Mouse (Mus musculus) forebrain, embryonic 13.5 days (tissue): Measurements from ENCODE around the gene Tmed2. TPM values are rescaled to one million over a fixed set of nuclear protein-coding genes. Genes with fewer than 3 reads are reported as not detected.

Experiments used
- ATAC-seq: fragments of 200-750 bp; cut with Nextera tagmentation; 2 replicates; pipeline ENCODE4 v1.8.0; 2017
- H3K27ac ChIP-seq: fragments of 300-500 bp; sonication (generic); 2 replicates; pipeline ENCODE4 v1.5.1; 2015; ENCODE audit warnings: inconsistent platforms, mild to moderate bottlenecking, moderate library complexity
- H3K27me3 ChIP-seq: fragments of 300-500 bp; sonication (generic); 2 replicates; pipeline ENCODE4 v1.6.1; 2015; ENCODE audit warnings: mild to moderate bottlenecking, inconsistent platforms
- H3K36me3 ChIP-seq: fragments of 300-500 bp; sonication (generic); 2 replicates; pipeline ENCODE4 v1.6.1; 2015; ENCODE audit warnings: mild to moderate bottlenecking, inconsistent platforms; ENCODE audit not compliant: poor library complexity, severe bottlenecking
- H3K4me1 ChIP-seq: fragments of 300-500 bp; sonication (generic); 2 replicates; pipeline ENCODE4 v1.6.1; 2015; ENCODE audit warnings: inconsistent platforms
- H3K4me2 ChIP-seq: fragments of 300-500 bp; sonication (generic); 2 replicates; pipeline ENCODE4 v1.6.1; 2015; ENCODE audit warnings: inconsistent platforms, mild to moderate bottlenecking, moderate library complexity
- H3K4me3 ChIP-seq: fragments of 300-500 bp; sonication (generic); 2 replicates; pipeline ENCODE4 v1.5.1; 2015; ENCODE audit warnings: mild to moderate bottlenecking, inconsistent platforms
- H3K9ac ChIP-seq: fragments of 300-500 bp; sonication (generic); 2 replicates; pipeline ENCODE4 v1.6.1; 2015; ENCODE audit warnings: mild to moderate bottlenecking, inconsistent platforms
- H3K9me3 ChIP-seq: fragments of 300-500 bp; sonication (generic); replicated peaks from 2 replicates; pipeline ENCODE4 v1.6.1; 2016; ENCODE audit warnings: inconsistent platforms
- WGBS: fragments of 180-500 bp; shearing (Covaris S2); methylation state at CpG from one replicate; pipeline ENCODE4 v1.1.7; 2015; 5-methylcytosine and 5-hydroxymethylcytosine counted together
- polyA plus RNA-seq: library from polyadenylated mRNA; unstranded; fragments of >200 nt; fragmentation: Nextera tagmentation; extraction: Ambion mirVana; gene quantifications from 2 replicates; pipeline ENCODE4 v1.2.1, GENCODE M21; 2015

The Tmed2 gene
- polyA plus RNA-seq, 1 experiment from 2014 or later, result 378 TPM

GRCm38 (mm10) chr5:124505235-124505634 lies 35.3 kb upstream of the Tmed2 start:
- H3K36me3 ChIP-seq, result peaks cover 37% of the 10 kb centered on the region
- 97% methylated on average over 4 of the region's 4 CpGs for WGBS
- ATAC-seq, result no peak

GRCm38 (mm10) chr5:124506731-124507359 lies 33.6 kb upstream of the Tmed2 start:
- Histone ChIP-seq H3K4me2 (no peak overlapping the region), H3K27ac (no peak overlapping the region), H3K4me1 (no peaks in the 10 kb centered on the region), H3K36me3 (peaks cover 32% of the 10 kb centered on the region), H3K9ac (no peak overlapping the region), H3K4me3 (no peak overlapping the region), H3K9me3 (no peaks in the 10 kb centered on the region), H3K27me3 (no peaks in the 10 kb centered on the region)
- WGBS, result 83% methylated on average over 10 of the region's 10 CpGs
- no peak for ATAC-seq

More at GRCm38 (mm10) chr5:124505235-124505634, 35.3 kb upstream of the Tmed2 start:
- Histone ChIP-seq H3K27me3 (no peaks in the 10 kb centered on the region), H3K27ac (no peak overlapping the region), H3K9ac (no peak overlapping the region), H3K4me1 (no peaks in the 10 kb centered on the region), H3K9me3 (no peaks in the 10 kb centered on the region), H3K4me3 (no peak overlapping the region), H3K4me2 (no peak overlapping the region)

GRCm38 (mm10) chr5:124509200-124509599 lies 31.3 kb upstream of the Tmed2 start:
- Histone ChIP-seq H3K9ac (no peak overlapping the region), H3K4me3 (no peak overlapping the region), H3K9me3 (no peaks in the 10 kb centered on the region), H3K27me3 (no peaks in the 10 kb centered on the region), H3K4me2 (no peak overlapping the region), H3K4me1 (no peaks in the 10 kb centered on the region), H3K27ac (no peak overlapping the region), H3K36me3 (peaks cover 38% of the 10 kb centered on the region)
- 98% methylated on average over 6 of the region's 6 CpGs for WGBS
- no peak for ATAC-seq

GRCm38 (mm10) chr5:124509742-124510237 lies 30.7 kb upstream of the Tmed2 start:
- no peaks in the 10 kb centered on the region for H3K9me3 ChIP-seq
- H3K4me1 ChIP-seq, result no peaks in the 10 kb centered on the region
- no peaks in the 10 kb centered on the region for H3K27me3 ChIP-seq
- no peak overlapping the region for H3K4me3 ChIP-seq
- no peak overlapping the region for H3K27ac ChIP-seq
- peaks cover 38% of the 10 kb centered on the region for H3K36me3 ChIP-seq
- ATAC-seq, result no peak
- H3K9ac ChIP-seq, result no peak overlapping the region
- no peak overlapping the region for H3K4me2 ChIP-seq
- WGBS, result 77% methylated on average over 12 of the region's 12 CpGs

- Histone ChIP-seq H3K4me1 (no peaks in the 10 kb centered on the region), H3K4me2 (no peak overlapping the region)
- 91% methylated on average over 10 of the region's 10 CpGs for WGBS
Measured at GRCm38 (mm10) chr5:124510536-124511050, 29.9 kb upstream of the Tmed2 start.

GRCm38 (mm10) chr5:124515789-124516188 lies 24.7 kb upstream of the Tmed2 start:
- Histone ChIP-seq H3K4me3 (no peak overlapping the region), H3K4me2 (no peak overlapping the region), H3K27me3 (no peaks in the 10 kb centered on the region), H3K4me1 (no peaks in the 10 kb centered on the region), H3K27ac (no peak overlapping the region), H3K9ac (no peak overlapping the region), H3K36me3 (peaks cover 49% of the 10 kb centered on the region), H3K9me3 (no peaks in the 10 kb centered on the region)
- no peak for ATAC-seq
- WGBS, result 92% methylated on average over 5 of the region's 5 CpGs

More at GRCm38 (mm10) chr5:124510536-124511050, 29.9 kb upstream of the Tmed2 start:
- H3K4me3 ChIP-seq, result no peak overlapping the region
- H3K36me3 ChIP-seq, result peaks cover 34% of the 10 kb centered on the region
- no peak for ATAC-seq
- H3K9ac ChIP-seq, result no peak overlapping the region
- no peaks in the 10 kb centered on the region for H3K9me3 ChIP-seq
- no peaks in the 10 kb centered on the region for H3K27me3 ChIP-seq
- H3K27ac ChIP-seq, result no peak overlapping the region

GRCm38 (mm10) chr5:124518648-124519047 lies 21.8 kb upstream of the Tmed2 start:
- no peak for ATAC-seq

GRCm38 (mm10) chr5:124521588-124521987 lies 18.9 kb upstream of the Tmed2 start:
- H3K4me3 ChIP-seq, result no peak overlapping the region
- 94% methylated on average over 4 of the region's 4 CpGs for WGBS

More at GRCm38 (mm10) chr5:124518648-124519047, 21.8 kb upstream of the Tmed2 start:
- Histone ChIP-seq H3K4me1 (no peaks in the 10 kb centered on the region), H3K4me2 (no peak overlapping the region), H3K27me3 (no peaks in the 10 kb centered on the region), H3K36me3 (peaks cover 37% of the 10 kb centered on the region), H3K9me3 (no peaks in the 10 kb centered on the region), H3K9ac (no peak overlapping the region), H3K4me3 (no peak overlapping the region), H3K27ac (no peak overlapping the region)
- WGBS, result 73% methylated on average over 10 of the region's 10 CpGs

GRCm38 (mm10) chr5:124523032-124523431 lies 17.5 kb upstream of the Tmed2 start:
- Histone ChIP-seq H3K9ac (no peak overlapping the region), H3K4me1 (peaks cover under 1% of the 10 kb centered on the region; the same call in 1 of the 2 replicates), H3K9me3 (no peaks in the 10 kb centered on the region), H3K4me2 (no peak overlapping the region), H3K27ac (no peak overlapping the region), H3K27me3 (no peaks in the 10 kb centered on the region), H3K36me3 (peaks cover 23% of the 10 kb centered on the region), H3K4me3 (no peak overlapping the region)
- 92% methylated on average over 8 of the region's 8 CpGs for WGBS
- no peak for ATAC-seq

More at GRCm38 (mm10) chr5:124521588-124521987, 18.9 kb upstream of the Tmed2 start:
- Histone ChIP-seq H3K9me3 (no peaks in the 10 kb centered on the region), H3K4me2 (no peak overlapping the region), H3K9ac (no peak overlapping the region), H3K36me3 (peaks cover 33% of the 10 kb centered on the region), H3K27ac (no peak overlapping the region), H3K4me1 (no peaks in the 10 kb centered on the region), H3K27me3 (no peaks in the 10 kb centered on the region)
- ATAC-seq, result no peak

- Histone ChIP-seq H3K27me3 (no peaks in the 10 kb centered on the region), H3K9ac (no peak overlapping the region), H3K4me1 (peaks cover 20% of the 10 kb centered on the region), H3K4me3 (no peak overlapping the region), H3K27ac (no peak overlapping the region), H3K9me3 (no peaks in the 10 kb centered on the region), H3K4me2 (no peak overlapping the region), H3K36me3 (peaks cover 14% of the 10 kb centered on the region)
- no peak for ATAC-seq
- WGBS, result 95% methylated on average over 5 of the region's 5 CpGs
Measured at GRCm38 (mm10) chr5:124524943-124525342, 15.6 kb upstream of the Tmed2 start.

GRCm38 (mm10) chr5:124528351-124528750 lies 12.1 kb upstream of the Tmed2 start:
- 75% methylated on average over 4 of the region's 4 CpGs for WGBS
- Histone ChIP-seq H3K9ac (peak overlapping the region; percentile 73), H3K4me2 (peak overlapping the region; percentile 79), H3K27me3 (no peaks in the 10 kb centered on the region), H3K27ac (no peak overlapping the region), H3K36me3 (0 out of 2 replicates have a peak, but pooled peaks cover 3% of the 10 kb centered on the region), H3K9me3 (no peaks in the 10 kb centered on the region), H3K4me1 (peaks cover 37% of the 10 kb centered on the region), H3K4me3 (peak overlapping the region; percentile 73; the same call in 1 of the 2 replicates)
- ATAC-seq, result no peak

- H3K27ac ChIP-seq, result peak overlapping the region; percentile 48
- H3K27me3 ChIP-seq, result no peaks in the 10 kb centered on the region
- peaks cover 37% of the 10 kb centered on the region for H3K4me1 ChIP-seq
- peak overlapping the region; percentile 79 for H3K4me2 ChIP-seq
- ATAC-seq, result no peak
- 43% methylated on average over 9 of the region's 9 CpGs for WGBS
- peak overlapping the region; percentile 73 for H3K9ac ChIP-seq
- H3K36me3 ChIP-seq, result 0 out of 2 replicates have a peak, but pooled peaks cover 3% of the 10 kb centered on the region
- H3K4me3 ChIP-seq, result peak overlapping the region; percentile 73; the same call in 1 of the 2 replicates
- H3K9me3 ChIP-seq, result no peaks in the 10 kb centered on the region
Measured at GRCm38 (mm10) chr5:124528791-124529190, 11.7 kb upstream of the Tmed2 start.
